Comparison of ENCODE assay signal across 8 mouse cellular contexts in the genomic region with DNA sequence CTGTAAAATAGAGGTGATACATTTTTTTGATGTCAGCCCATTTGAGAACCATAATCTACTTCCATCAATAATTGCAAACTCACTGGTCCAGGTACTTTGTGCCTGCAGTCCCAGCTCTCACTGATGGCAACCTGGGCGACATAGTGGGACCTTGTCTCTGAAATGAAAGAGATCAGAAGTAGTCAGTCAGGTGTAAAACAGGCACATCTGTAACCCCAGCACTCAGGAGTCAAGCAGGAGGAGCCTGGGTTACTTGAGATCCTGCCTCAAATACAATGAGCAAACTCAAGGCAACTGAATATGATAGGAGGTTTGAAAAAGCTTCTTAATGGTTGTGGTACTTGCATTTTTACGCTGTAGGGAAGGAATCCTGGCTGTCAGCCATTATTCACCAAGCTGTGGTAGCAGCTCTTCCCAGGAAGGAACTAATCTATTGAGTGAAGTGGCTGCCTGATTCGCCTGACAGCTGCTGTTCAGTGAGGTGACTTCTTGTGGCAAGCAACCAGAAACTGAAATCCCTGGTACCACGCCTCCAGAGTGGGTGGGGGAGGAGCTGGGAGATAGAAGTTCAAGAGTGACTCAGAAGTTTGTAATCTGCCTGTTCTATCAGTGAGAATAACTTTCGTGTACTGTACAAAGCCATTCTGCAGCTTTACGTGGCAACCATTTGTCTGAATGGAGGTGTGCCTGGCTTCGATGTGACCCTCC. TPM values are rescaled to one million over a fixed set of nuclear protein-coding genes. Genes with fewer than 3 reads are reported as not detected.
DNase-seq lines count a peak whose midpoint lies in the region; ATAC-seq lines count a peak whose summit lies in the region.

No protein-coding gene starts in this region.

- H3K27ac ChIP-seq in hindbrain, embryonic 14.5 days, result peak overlapping the region; percentile 54
- H3K27ac ChIP-seq in hindbrain, embryonic 12.5 days, result no peak overlapping the region
- peak overlapping the region; percentile 59 for H3K27ac ChIP-seq in forebrain, embryonic 16.5 days (ENCODE audit: low read length)

- peak; percentile 66; the same call in 1 of the 2 replicates for ATAC-seq in hindbrain, embryonic 14.5 days (ENCODE audit: low FRiP score)
- no peak for ATAC-seq in hindbrain, embryonic 12.5 days (ENCODE audit: low FRiP score)
- ATAC-seq in forebrain, embryonic 16.5 days, result peak; percentile 52; the same call in 1 of the 2 replicates
- ATAC-seq in megakaryocyte progenitor cell, adult 5-6 weeks (replicated peaks; ENCODE audit: poor library complexity), result peak; percentile 95

- H3K36me3 ChIP-seq in hindbrain, embryonic 14.5 days (replicated peaks; ENCODE audit: control insufficient read depth, insufficient read depth), result peaks cover 5% of the 10 kb centered on the region
- H3K36me3 ChIP-seq in hindbrain, embryonic 12.5 days, result peaks cover 6% of the 10 kb centered on the region; the same call in 1 of the 2 replicates
- H3K36me3 ChIP-seq in forebrain, embryonic 16.5 days (ENCODE audit: control insufficient read depth, insufficient read depth), result no peaks in the 10 kb centered on the region; the same call in 1 of the 2 replicates

- DNase-seq in hindbrain, embryonic 14.5 days (ENCODE audit: low spot score), result peak; percentile 56
- peak; percentile 85 for DNase-seq in adrenal gland, adult 8-10 months
- DNase-seq in heart, postnatal 4 days, result peak; percentile 80
- peak; percentile 37 to 72 for DNase-seq in left cerebral cortex, adult 8-10 months (ENCODE audit: low spot score in 2 of 2)
- DNase-seq in spleen, postnatal 36 days (ENCODE audit: low spot score in 2 of 2), result peak; percentile 76 to 77

- H3K4me1 ChIP-seq in hindbrain, embryonic 14.5 days (replicated peaks; ENCODE audit: control insufficient read depth, insufficient read depth, low read length), result peaks cover 4% of the 10 kb centered on the region; the same call in 1 of the 2 replicates
- H3K4me1 ChIP-seq in hindbrain, embryonic 12.5 days, result peaks cover 7% of the 10 kb centered on the region; the same call in 1 of the 2 replicates
- peaks cover 9% of the 10 kb centered on the region for H3K4me1 ChIP-seq in forebrain, embryonic 16.5 days (replicated peaks; ENCODE audit: control insufficient read depth, insufficient read depth, low read length)

- H3K9ac ChIP-seq in hindbrain, embryonic 14.5 days, result no peak overlapping the region
- no peak overlapping the region for H3K9ac ChIP-seq in hindbrain, embryonic 12.5 days
- no peak overlapping the region for H3K9ac ChIP-seq in forebrain, embryonic 16.5 days (replicated peaks; ENCODE audit: low read depth, low read length)

- H3K9me3 ChIP-seq in hindbrain, embryonic 14.5 days (ENCODE audit: control insufficient read depth, low read length), result no peaks in the 10 kb centered on the region
- no peaks in the 10 kb centered on the region for H3K9me3 ChIP-seq in hindbrain, embryonic 12.5 days (replicated peaks)
- no peaks in the 10 kb centered on the region for H3K9me3 ChIP-seq in forebrain, embryonic 16.5 days (ENCODE audit: control insufficient read depth, low read length)

- H3K4me3 ChIP-seq in hindbrain, embryonic 14.5 days (replicated peaks; ENCODE audit: low read length), result no peak overlapping the region
- no peak overlapping the region for H3K4me3 ChIP-seq in hindbrain, embryonic 12.5 days
- H3K4me3 ChIP-seq in forebrain, embryonic 16.5 days (replicated peaks; ENCODE audit: low read length), result no peak overlapping the region

- H3K4me2 ChIP-seq in hindbrain, embryonic 14.5 days (replicated peaks), result no peak overlapping the region
- H3K4me2 ChIP-seq in hindbrain, embryonic 12.5 days (replicated peaks), result no peak overlapping the region
- H3K4me2 ChIP-seq in forebrain, embryonic 16.5 days (ENCODE audit: low read length), result no peak overlapping the region

- WGBS in hindbrain, embryonic 14.5 days, result 60% methylated on average over 7 of the region's 7 CpGs
- 72% methylated on average over 7 of the region's 7 CpGs for whole genome bisulfite sequencing in hindbrain, embryonic 12.5 days
- whole genome bisulfite sequencing in forebrain, embryonic 16.5 days, result 43% methylated on average over 7 of the region's 7 CpGs

- H3K27me3 ChIP-seq in hindbrain, embryonic 14.5 days (ENCODE audit: control insufficient read depth, insufficient read depth, low read length), result no peaks in the 10 kb centered on the region
- H3K27me3 ChIP-seq in hindbrain, embryonic 12.5 days, result no peaks in the 10 kb centered on the region
- H3K27me3 ChIP-seq in forebrain, embryonic 16.5 days (replicated peaks; ENCODE audit: control insufficient read depth, insufficient read depth, low read length), result no peaks in the 10 kb centered on the region

RNA-seq across cellular contexts. Expression of a gene that starts 7.2 kb away (rescaled TPM):
- 271 and 304 TPM in 2 replicates for polyA plus RNA-seq in hindbrain, embryonic 14.5 days (2014; fragmentation: Nextera tagmentation; extraction: Ambion mirVana)
- 207 and 208 TPM in 2 replicates for polyA plus RNA-seq in hindbrain, embryonic 12.5 days (2016; fragmentation: Nextera tagmentation; extraction: Ambion mirVana)
- 100 to 1,000 TPM; 197 to 297 (median 255) TPM for total RNA-seq in adrenal gland, adult 8-10 months (2022)
- 247 and 259 TPM in 2 replicates for polyA plus RNA-seq in forebrain, embryonic 16.5 days (2015; fragmentation: Nextera tagmentation; extraction: Ambion mirVana)
- total RNA-seq in heart, postnatal 4 days (2021), result 100 to 1,000 TPM; 819 to 825 TPM
- total RNA-seq in left cerebral cortex, adult 8-10 months (2022), result 100 to 1,000 TPM; 221 to 239 (median 230) TPM
- total RNA-seq in megakaryocyte progenitor cell, adult 5-6 weeks (2015), result 172 and 181 TPM in 2 replicates
- total RNA-seq in megakaryocyte progenitor cell, adult 5-6 weeks (2017), result 106 and 108 TPM in 2 replicates

RNA-seq across cellular contexts. Expression of a gene that starts 22.5 kb away (rescaled TPM):
- polyA plus RNA-seq in hindbrain, embryonic 14.5 days (2014; fragmentation: Nextera tagmentation; extraction: Ambion mirVana), result 187 and 215 TPM in 2 replicates
- polyA plus RNA-seq in hindbrain, embryonic 12.5 days (2016; fragmentation: Nextera tagmentation; extraction: Ambion mirVana), result 242 and 244 TPM in 2 replicates
- total RNA-seq in adrenal gland, adult 8-10 months (2022), result 100 to 1,000 TPM; 172 to 202 (median 177) TPM
- 190 and 195 TPM in 2 replicates for polyA plus RNA-seq in forebrain, embryonic 16.5 days (2015; fragmentation: Nextera tagmentation; extraction: Ambion mirVana)
- 100 to 1,000 TPM in 1 of 2 experiments, 10 to 100 TPM in 1; 92.1 to 100 TPM for total RNA-seq in heart, postnatal 4 days (2021)
- 10 to 100 TPM; 66.6 to 76.7 (median 67.6) TPM for total RNA-seq in left cerebral cortex, adult 8-10 months (2022)
- 151 and 152 TPM in 2 replicates for total RNA-seq in megakaryocyte progenitor cell, adult 5-6 weeks (2015)
- 132 and 144 TPM in 2 replicates for total RNA-seq in megakaryocyte progenitor cell, adult 5-6 weeks (2017)

RNA-seq across cellular contexts. Expression of a gene that starts 24.1 kb away (rescaled TPM):
- 50.8 and 54.2 TPM in 2 replicates for polyA plus RNA-seq in hindbrain, embryonic 14.5 days (2014; fragmentation: Nextera tagmentation; extraction: Ambion mirVana)
- 31.7 and 32.8 TPM in 2 replicates for polyA plus RNA-seq in hindbrain, embryonic 12.5 days (2016; fragmentation: Nextera tagmentation; extraction: Ambion mirVana)
- total RNA-seq in adrenal gland, adult 8-10 months (2022), result 100 to 1,000 TPM in 2 of 4 experiments, 10 to 100 TPM in 2; 72.2 to 114 (median 86.6) TPM
- 32.2 and 32.7 TPM in 2 replicates for polyA plus RNA-seq in forebrain, embryonic 16.5 days (2015; fragmentation: Nextera tagmentation; extraction: Ambion mirVana)
- total RNA-seq in heart, postnatal 4 days (2021), result 10 to 100 TPM; 82.0 to 85.7 TPM
- 10 to 100 TPM; 59.3 to 62.4 (median 61.5) TPM for total RNA-seq in left cerebral cortex, adult 8-10 months (2022)
- total RNA-seq in megakaryocyte progenitor cell, adult 5-6 weeks (2015), result 13.8 and 17.6 TPM in 2 replicates
- total RNA-seq in megakaryocyte progenitor cell, adult 5-6 weeks (2017), result 8.8 and 9.4 TPM in 2 replicates

RNA-seq across cellular contexts. Expression of a gene that starts 32.2 kb away (rescaled TPM):
- polyA plus RNA-seq in hindbrain, embryonic 14.5 days (2014; fragmentation: Nextera tagmentation; extraction: Ambion mirVana), result 13.0 and 15.4 TPM in 2 replicates
- 13.6 and 13.7 TPM in 2 replicates for polyA plus RNA-seq in hindbrain, embryonic 12.5 days (2016; fragmentation: Nextera tagmentation; extraction: Ambion mirVana)
- 10 to 100 TPM; 53.7 to 90.5 (median 68.1) TPM for total RNA-seq in adrenal gland, adult 8-10 months (2022)
- polyA plus RNA-seq in forebrain, embryonic 16.5 days (2015; fragmentation: Nextera tagmentation; extraction: Ambion mirVana), result 11.3 and 13.2 TPM in 2 replicates
- 10 to 100 TPM; 44.4 to 44.9 TPM for total RNA-seq in heart, postnatal 4 days (2021)
- 10 to 100 TPM; 41.2 to 49.0 (median 44.8) TPM for total RNA-seq in left cerebral cortex, adult 8-10 months (2022)
- 48.6 and 48.9 TPM in 2 replicates for total RNA-seq in megakaryocyte progenitor cell, adult 5-6 weeks (2015)
- 9.0 and 11.6 TPM in 2 replicates for total RNA-seq in megakaryocyte progenitor cell, adult 5-6 weeks (2017)

RNA-seq across cellular contexts. Expression of a gene that starts 41.6 kb away (rescaled TPM):
- polyA plus RNA-seq in hindbrain, embryonic 14.5 days (2014; fragmentation: Nextera tagmentation; extraction: Ambion mirVana), result 17.7 and 19.2 TPM in 2 replicates
- polyA plus RNA-seq in hindbrain, embryonic 12.5 days (2016; fragmentation: Nextera tagmentation; extraction: Ambion mirVana), result 33.5 and 34.1 TPM in 2 replicates
- 10 to 100 TPM; 17.5 to 35.4 (median 24.2) TPM for total RNA-seq in adrenal gland, adult 8-10 months (2022)
- 27.8 and 28.5 TPM in 2 replicates for polyA plus RNA-seq in forebrain, embryonic 16.5 days (2015; fragmentation: Nextera tagmentation; extraction: Ambion mirVana)
- total RNA-seq in heart, postnatal 4 days (2021), result 10 to 100 TPM; 17.6 to 18.1 TPM
- total RNA-seq in left cerebral cortex, adult 8-10 months (2022), result 10 to 100 TPM; 14.5 to 15.5 (median 15.3) TPM
- total RNA-seq in megakaryocyte progenitor cell, adult 5-6 weeks (2015), result 16.4 and 17.4 TPM in 2 replicates
- total RNA-seq in megakaryocyte progenitor cell, adult 5-6 weeks (2017), result 12.1 and 12.2 TPM in 2 replicates
